Comparison of ENCODE assay signal across 8 mouse cellular contexts in the genomic region with DNA sequence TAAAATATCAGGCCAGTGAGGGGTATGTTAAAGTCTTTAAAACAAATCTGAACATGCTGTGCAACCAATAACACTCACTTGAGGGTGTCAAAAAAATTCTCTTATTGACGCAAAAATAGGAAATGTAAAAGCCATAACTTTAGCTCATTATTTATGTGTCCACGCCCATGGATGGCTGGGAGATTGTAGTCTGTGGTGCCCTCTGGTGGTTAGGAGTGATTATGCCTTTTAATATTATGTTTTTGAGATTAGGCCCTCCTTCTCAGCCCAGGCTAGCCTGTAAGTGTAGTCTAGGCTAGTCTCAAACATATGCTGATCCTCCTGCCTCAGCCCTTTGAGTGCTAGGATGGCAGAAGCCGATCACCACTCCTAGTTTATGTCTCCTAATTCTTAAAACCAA.
DNase-seq lines count a peak whose midpoint lies in the region; ATAC-seq and TF ChIP-seq lines count a peak whose summit lies in the region.

No protein-coding gene starts in this region.

- H3K4me1 ChIP-seq in embryonic facial prominence, embryonic 11.5 days (ENCODE audit: control insufficient read depth, insufficient read depth, low read length) = no peaks in the 10 kb centered on the region
- peaks cover 24% of the 10 kb centered on the region for H3K4me1 ChIP-seq in embryonic facial prominence, embryonic 10.5 days
- no peaks in the 10 kb centered on the region for H3K4me1 ChIP-seq in liver, embryonic 14.5 days (replicated peaks; ENCODE audit: control insufficient read depth in 2 of 2, insufficient read depth in 2 of 2, low read length in 1 of 2)

- peak; percentile 27 for DNase-seq in embryonic facial prominence, embryonic 11.5 days (ENCODE audit: low spot score)
- DNase-seq in embryonic facial prominence, embryonic 10.5 days (ENCODE audit: low spot score) = no peak
- DNase-seq in liver, embryonic 14.5 days (ENCODE audit: low read depth in 3 of 3, low spot score in 3 of 3) = no peak
- DNase-seq in liver = no peak
- DNase-seq in brain, embryonic 14.5 days (ENCODE audit: low read depth) = peak; percentile 11
- no peak for DNase-seq in right cerebral cortex, postnatal 10 days (ENCODE audit: low spot score in 2 of 2)
- no peak for DNase-seq in testis, postnatal 14 days (ENCODE audit: low spot score)

- no peaks in the 10 kb centered on the region for H3K9me3 ChIP-seq in embryonic facial prominence, embryonic 11.5 days (replicated peaks; ENCODE audit: control insufficient read depth, low read length)
- no peaks in the 10 kb centered on the region for H3K9me3 ChIP-seq in embryonic facial prominence, embryonic 10.5 days
- H3K9me3 ChIP-seq in liver, embryonic 14.5 days (ENCODE audit: control insufficient read depth, low read length) = no peaks in the 10 kb centered on the region

- H3K27ac ChIP-seq in embryonic facial prominence, embryonic 11.5 days (replicated peaks; ENCODE audit: low read depth, low read length) = no peak overlapping the region
- H3K27ac ChIP-seq in embryonic facial prominence, embryonic 10.5 days (replicated peaks) = no peak overlapping the region
- H3K27ac ChIP-seq in liver, embryonic 14.5 days = no peak overlapping the region

- TF ChIP-seq EP300 in liver, embryonic 14.5 days (IDR thresholded peaks at IDR 0.05; ENCODE audit: low read depth) = no peak

- H3K4me2 ChIP-seq in embryonic facial prominence, embryonic 11.5 days (ENCODE audit: low read depth, low read length) = no peak overlapping the region
- H3K4me2 ChIP-seq in liver, embryonic 14.5 days (ENCODE audit: low read depth) = no peak overlapping the region

- TF ChIP-seq CTCF in liver, embryonic 14.5 days (IDR thresholded peaks at IDR 0.05; ENCODE audit: low read depth) = peak; percentile 44; the same call in 1 of the 2 replicates
- TF ChIP-seq CTCF in brain, embryonic 14.5 days (IDR thresholded peaks at IDR 0.05; ENCODE audit: borderline replicate concordance, extremely low read depth, insufficient read depth, insufficient read length) = peak; percentile 39; the same call in 1 of the 2 replicates

- H3K4me3 ChIP-seq in embryonic facial prominence, embryonic 11.5 days (ENCODE audit: low read depth, low read length) = no peak overlapping the region
- H3K4me3 ChIP-seq in embryonic facial prominence, embryonic 10.5 days = no peak overlapping the region
- H3K4me3 ChIP-seq in liver, embryonic 14.5 days (ENCODE audit: insufficient read depth in 1 of 2, low read depth in 2 of 2, low read length in 2 of 2) = no peak overlapping the region

- no peak for TF ChIP-seq POLR2A in brain, embryonic 14.5 days (IDR thresholded peaks at IDR 0.05; ENCODE audit: borderline replicate concordance, extremely low read depth, insufficient read depth, insufficient read length, poor library complexity, severe bottlenecking)

- no peak overlapping the region for H3K9ac ChIP-seq in embryonic facial prominence, embryonic 11.5 days (replicated peaks; ENCODE audit: low read length)
- no peak overlapping the region for H3K9ac ChIP-seq in liver, embryonic 14.5 days (replicated peaks)

- no peaks in the 10 kb centered on the region for H3K27me3 ChIP-seq in embryonic facial prominence, embryonic 11.5 days (ENCODE audit: control insufficient read depth, insufficient read depth, low read length)
- H3K27me3 ChIP-seq in embryonic facial prominence, embryonic 10.5 days (replicated peaks; ENCODE audit: low read depth, poor library complexity, severe bottlenecking) = no peaks in the 10 kb centered on the region
- H3K27me3 ChIP-seq in liver, embryonic 14.5 days (ENCODE audit: control insufficient read depth, insufficient read depth, low read length) = no peaks in the 10 kb centered on the region

- H3K36me3 ChIP-seq in embryonic facial prominence, embryonic 11.5 days (replicated peaks; ENCODE audit: control insufficient read depth, insufficient read depth, low read depth, low read length) = no peaks in the 10 kb centered on the region
- no peaks in the 10 kb centered on the region for H3K36me3 ChIP-seq in embryonic facial prominence, embryonic 10.5 days (replicated peaks)
- H3K36me3 ChIP-seq in liver, embryonic 14.5 days (replicated peaks; ENCODE audit: control insufficient read depth, insufficient read depth, low read depth) = no peaks in the 10 kb centered on the region

- 92% methylated on average over 3 of the region's 3 CpGs for WGBS in embryonic facial prominence, embryonic 11.5 days
- WGBS in embryonic facial prominence, embryonic 10.5 days = 88% methylated on average over 3 of the region's 3 CpGs
- 49% methylated on average over 3 of the region's 3 CpGs for WGBS in liver, embryonic 14.5 days (ENCODE audit: insufficient replicate concordance)

- no peak for ATAC-seq in embryonic facial prominence, embryonic 11.5 days (replicated peaks; ENCODE audit: insufficient number of reproducible peaks, low FRiP score, low TSS enrichment, low read depth)
- ATAC-seq in liver, embryonic 14.5 days (ENCODE audit: insufficient read depth) = no peak
- ATAC-seq in neutrophil, adult 5-6 weeks (ENCODE audit: extremely low read depth, insufficient number of reproducible peaks, low FRiP score, poor library complexity, severe bottlenecking) = 0 out of 2 replicates have a peak, but pooled peaks have one; percentile 46

Comparison
In these comparisons a context has a peak if more than half of its experiments do, and no peak if none do; other contexts are left out.
1. DNase-seq: peak in embryonic facial prominence, embryonic 11.5 days (single experiment) and brain, embryonic 14.5 days (single experiment); none in embryonic facial prominence, embryonic 10.5 days (single experiment), liver, embryonic 14.5 days (0 of 3), liver (single experiment), right cerebral cortex, postnatal 10 days (0 of 2) and testis, postnatal 14 days (single experiment).